Mouse (Mus musculus) limb, embryonic 15.5 days (tissue): Measurements from ENCODE around the gene Ifitm6. TPM values are rescaled to one million over a fixed set of nuclear protein-coding genes. Genes with fewer than 3 reads are reported as not detected.
A peak's percentile ranks its signal among the peaks of the same experiment; 100 is the strongest.
"Not testable (repeated sequence)": the region's sequence is repeated elsewhere in the genome, so short reads cannot be mapped to it uniquely, and the experiment has no call there.

Source experiments
- ATAC-seq: fragments of 200-750 bp; cut with Nextera tagmentation; 2 replicates; pipeline ENCODE4 v1.8.0; 2017; ENCODE audit warnings: low read depth, moderate TSS enrichment; ENCODE audit not compliant: insufficient number of reproducible peaks, low FRiP score, low TSS enrichment
- H3K27ac ChIP-seq: fragments of 300-500 bp; sonication (generic); 2 replicates; pipeline ENCODE4 v1.5.1; 2015; ENCODE audit warnings: moderate library complexity, mild to moderate bottlenecking, inconsistent platforms
- H3K27me3 ChIP-seq: fragments of 300-500 bp; sonication (generic); 2 replicates; pipeline ENCODE4 v1.6.1; 2015; ENCODE audit warnings: inconsistent platforms
- H3K36me3 ChIP-seq: fragments of 300-500 bp; sonication (generic); 2 replicates; pipeline ENCODE4 v1.6.1; 2015; ENCODE audit warnings: inconsistent platforms
- H3K4me1 ChIP-seq: fragments of 300-500 bp; sonication (generic); 2 replicates; pipeline ENCODE4 v1.6.1; 2015; ENCODE audit warnings: inconsistent platforms
- H3K4me2 ChIP-seq: fragments of 300-500 bp; sonication (generic); 2 replicates; pipeline ENCODE4 v1.6.1; 2015; ENCODE audit warnings: mild to moderate bottlenecking, inconsistent platforms
- H3K4me3 ChIP-seq: fragments of 300-500 bp; sonication (generic); 2 replicates; pipeline ENCODE4 v1.5.1; 2015; ENCODE audit warnings: mild to moderate bottlenecking, inconsistent platforms
- H3K9ac ChIP-seq: fragments of 300-500 bp; sonication (generic); 2 replicates; pipeline ENCODE4 v1.6.1; 2015; ENCODE audit warnings: inconsistent platforms
- H3K9me3 ChIP-seq: fragments of 300-500 bp; sonication (generic); 2 replicates; pipeline ENCODE4 v1.6.1; 2016; ENCODE audit warnings: inconsistent platforms
- WGBS: fragments of 180-500 bp; shearing (Covaris S2); methylation state at CpG from one replicate; pipeline ENCODE4 v1.1.7; 2015; 5-methylcytosine and 5-hydroxymethylcytosine counted together
- polyA plus RNA-seq: library from polyadenylated mRNA; unstranded; fragments of >200 nt; fragmentation: Nextera tagmentation; extraction: Ambion mirVana; gene quantifications from 2 replicates; pipeline ENCODE4 v1.2.1, GENCODE M21; 2015

The Ifitm6 gene
- polyA plus RNA-seq, 1 experiment from 2014 or later: 1.0 TPM

GRCm38 (mm10) chr7:140975465-140975864 is 42.3 kb downstream of the Ifitm6 start:
- ATAC-seq: no peak
- 24% methylated on average over 3 of the region's 3 CpGs for WGBS

GRCm38 (mm10) chr7:140974940-140975339 is 42.8 kb downstream of the Ifitm6 start:
- Histone ChIP-seq H3K4me1 (peaks cover 36% of the 10 kb centered on the region), H3K4me2 (no peak overlapping the region), H3K4me3 (no peak overlapping the region), H3K9ac (no peak overlapping the region), H3K27ac (peak overlapping the region; percentile 67; the same call in 1 of the 2 replicates), H3K27me3 (no peaks in the 10 kb centered on the region), H3K9me3 (no peaks in the 10 kb centered on the region), H3K36me3 (no peaks in the 10 kb centered on the region)
- WGBS: 27% methylated on average over 9 of the region's 9 CpGs
- ATAC-seq: no peak

More at GRCm38 (mm10) chr7:140975465-140975864, 42.3 kb downstream of the Ifitm6 start:
- H3K4me2 ChIP-seq: no peak overlapping the region
- H3K4me1 ChIP-seq: peaks cover 36% of the 10 kb centered on the region
- H3K4me3 ChIP-seq: no peak overlapping the region
- no peak overlapping the region for H3K9ac ChIP-seq
- H3K9me3 ChIP-seq: no peaks in the 10 kb centered on the region
- H3K36me3 ChIP-seq: no peaks in the 10 kb centered on the region
- H3K27ac ChIP-seq: no peak overlapping the region
- H3K27me3 ChIP-seq: no peaks in the 10 kb centered on the region

GRCm38 (mm10) chr7:140973396-140974165 is 44.1 kb downstream of the Ifitm6 start:
- 22% methylated on average over 14 of the region's 14 CpGs for WGBS
- H3K9ac ChIP-seq: no peak overlapping the region
- no peak for ATAC-seq
- no peaks in the 10 kb centered on the region for H3K27me3 ChIP-seq
- H3K4me3 ChIP-seq: no peak overlapping the region
- H3K4me2 ChIP-seq: no peak overlapping the region
- no peaks in the 10 kb centered on the region for H3K9me3 ChIP-seq
- peaks cover 40% of the 10 kb centered on the region for H3K4me1 ChIP-seq
- no peaks in the 10 kb centered on the region for H3K36me3 ChIP-seq
- peak overlapping the region; percentile 84 for H3K27ac ChIP-seq

- Histone ChIP-seq H3K9me3 (no peaks in the 10 kb centered on the region), H3K9ac (no peak overlapping the region), H3K36me3 (no peaks in the 10 kb centered on the region), H3K4me2 (no peak overlapping the region), H3K4me3 (no peak overlapping the region), H3K4me1 (peaks cover 52% of the 10 kb centered on the region), H3K27ac (peak overlapping the region; percentile 82), H3K27me3 (no peaks in the 10 kb centered on the region)
- 39% methylated on average over 8 of the region's 8 CpGs for WGBS
- ATAC-seq: peak; percentile 52; the same call in 1 of the 2 replicates
Measured at GRCm38 (mm10) chr7:140971479-140972171, 46.1 kb downstream of the Ifitm6 start.

- WGBS: 43% methylated on average over 7 of the region's 7 CpGs
- peaks cover 52% of the 10 kb centered on the region for H3K4me1 ChIP-seq
- no peaks in the 10 kb centered on the region for H3K27me3 ChIP-seq
- H3K4me3 ChIP-seq: no peak overlapping the region
- H3K9me3 ChIP-seq: no peaks in the 10 kb centered on the region
- H3K36me3 ChIP-seq: no peaks in the 10 kb centered on the region
- H3K27ac ChIP-seq: peak overlapping the region; percentile 82
- H3K9ac ChIP-seq: no peak overlapping the region
- H3K4me2 ChIP-seq: no peak overlapping the region
- ATAC-seq: no peak
Measured at GRCm38 (mm10) chr7:140970931-140971330, 46.8 kb downstream of the Ifitm6 start.

GRCm38 (mm10) chr7:140968710-140969109 is 49.0 kb downstream of the Ifitm6 start:
- Histone ChIP-seq H3K4me2 (0 out of 2 replicates have a peak overlapping the region, but pooled peaks have one; percentile 5), H3K4me1 (peaks cover 38% of the 10 kb centered on the region)
- WGBS: 38% methylated on average over 3 of the region's 3 CpGs
- H3K27ac ChIP-seq, H3K36me3 ChIP-seq, H3K9me3 ChIP-seq, H3K4me3 ChIP-seq, H3K27me3 ChIP-seq, ATAC-seq, H3K9ac ChIP-seq: not testable (repeated sequence)

- no peak for ATAC-seq
- Histone ChIP-seq H3K4me1 (peaks cover 31% of the 10 kb centered on the region), H3K9me3 (no peaks in the 10 kb centered on the region), H3K4me3 (0 out of 2 replicates have a peak overlapping the region, but pooled peaks have one; percentile 9), H3K27ac (peak overlapping the region; percentile 71), H3K4me2 (peak overlapping the region; percentile 22; the same call in 1 of the 2 replicates), H3K27me3 (no peaks in the 10 kb centered on the region), H3K36me3 (no peaks in the 10 kb centered on the region), H3K9ac (no peak overlapping the region)
- 10% methylated on average over 14 of the region's 14 CpGs for WGBS
Measured at GRCm38 (mm10) chr7:140967862-140968591, 49.7 kb downstream of the Ifitm6 start.

- no peak for ATAC-seq
- no peaks in the 10 kb centered on the region for H3K27me3 ChIP-seq
- H3K4me2 ChIP-seq: peak within 1 kb of the TSS; percentile 22; the same call in 1 of the 2 replicates
- 90% methylated on average over 4 of the region's 4 CpGs for WGBS
- H3K9me3 ChIP-seq: no peaks in the 10 kb centered on the region
- H3K4me1 ChIP-seq: peaks cover 29% of the 10 kb centered on the region
- H3K27ac ChIP-seq: peak within 1 kb of the TSS; percentile 71
- no peak within 1 kb of the TSS for H3K9ac ChIP-seq
- H3K4me3 ChIP-seq: 0 out of 2 replicates have a peak within 1 kb of the TSS, but pooled peaks have one; percentile 9
- no peaks in the 10 kb centered on the region for H3K36me3 ChIP-seq
Measured at GRCm38 (mm10) chr7:140966921-140967320, 50.8 kb downstream of the Ifitm6 start, which contains the start of gene Ifitm1. Gene Ifitm1 (plus strand): TSS chr7:140967221.

Other genes starting within 250 kb of the Ifitm6 start
- gene Syce1, start 230.1 kb downstream of the Ifitm6 start, polyA plus RNA-seq: 0.11 and 0.13 TPM in 2 replicates
- 0.67 and 1.00 TPM in 2 replicates for gene Zfp941, start 195.7 kb downstream of the Ifitm6 start, polyA plus RNA-seq
- 38.4 and 59.3 TPM in 2 replicates for gene Urah, start 182.9 kb downstream of the Ifitm6 start, polyA plus RNA-seq
- not detected in 2 replicates for gene Scgb1c1, start 172.4 kb downstream of the Ifitm6 start, polyA plus RNA-seq
- gene Odf3, start 170.1 kb downstream of the Ifitm6 start, polyA plus RNA-seq: not detected in 2 replicates
- not detected in 2 replicates for gene Gm45785, start 161.6 kb downstream of the Ifitm6 start, polyA plus RNA-seq
- 85.7 and 90.6 TPM in 2 replicates for gene Ric8a, start 161.0 kb downstream of the Ifitm6 start, polyA plus RNA-seq
- gene Bet1l, start 160.3 kb downstream of the Ifitm6 start, polyA plus RNA-seq: 70.7 and 71.6 TPM in 2 replicates
- 201 and 214 TPM in 2 replicates for gene Psmd13, start 136.0 kb downstream of the Ifitm6 start, polyA plus RNA-seq
- 22.7 and 25.6 TPM in 2 replicates for gene Sirt3, start 135.6 kb downstream of the Ifitm6 start, polyA plus RNA-seq
- gene Cox8b, start 117.5 kb downstream of the Ifitm6 start, polyA plus RNA-seq: 19.6 and 58.3 TPM in 2 replicates
- 0.28 and 0.45 TPM in 2 replicates for gene Nlrp6, start 97.0 kb downstream of the Ifitm6 start, polyA plus RNA-seq
- gene Pgghg, start 76.5 kb downstream of the Ifitm6 start, polyA plus RNA-seq: 23.1 and 24.9 TPM in 2 replicates
- 46.1 and 62.9 TPM in 2 replicates for gene Ifitm5, start 67.6 kb downstream of the Ifitm6 start, polyA plus RNA-seq
- 0.47 TPM in 1 of 2 replicates, not detected in the other for gene Gm45717, start 62.0 kb downstream of the Ifitm6 start, polyA plus RNA-seq
- gene Ifitm2, start 61.9 kb downstream of the Ifitm6 start, polyA plus RNA-seq: 1,488 and 1,547 TPM in 2 replicates
- gene Ifitm1, start 50.7 kb downstream of the Ifitm6 start, polyA plus RNA-seq: 71.7 and 74.6 TPM in 2 replicates
- gene Ifitm3, start 7.2 kb downstream of the Ifitm6 start, polyA plus RNA-seq: 217 and 218 TPM in 2 replicates
- gene Gm17387, start 11.2 kb upstream of the Ifitm6 start, polyA plus RNA-seq: not detected in 2 replicates
- 9.9 and 12.1 TPM in 2 replicates for gene B4galnt4, start 43.2 kb upstream of the Ifitm6 start, polyA plus RNA-seq
- gene Pkp3, start 60.3 kb upstream of the Ifitm6 start, polyA plus RNA-seq: 150 and 151 TPM in 2 replicates
- gene Sigirr, start 82.6 kb upstream of the Ifitm6 start, polyA plus RNA-seq: 3.3 and 3.8 TPM in 2 replicates
- 23.4 and 24.1 TPM in 2 replicates for gene Ano9, start 99.9 kb upstream of the Ifitm6 start, polyA plus RNA-seq
- gene Ptdss2, start 104.5 kb upstream of the Ifitm6 start, polyA plus RNA-seq: 69.4 and 70.0 TPM in 2 replicates
- 279 and 294 TPM in 2 replicates for gene Rnh1, start 154.9 kb upstream of the Ifitm6 start, polyA plus RNA-seq
- gene Hras, start 176.1 kb upstream of the Ifitm6 start, polyA plus RNA-seq: 164 and 165 TPM in 2 replicates
- 8.0 and 9.0 TPM in 2 replicates for gene Lrrc56, start 176.2 kb upstream of the Ifitm6 start, polyA plus RNA-seq
- gene Lmntd2, start 196.2 kb upstream of the Ifitm6 start, polyA plus RNA-seq: 1.7 and 2.2 TPM in 2 replicates
- 56.1 and 58.6 TPM in 2 replicates for gene Rassf7, start 197.9 kb upstream of the Ifitm6 start, polyA plus RNA-seq
- 64.3 and 68.9 TPM in 2 replicates for gene Phrf1, start 210.9 kb upstream of the Ifitm6 start, polyA plus RNA-seq
- 3.1 and 3.4 TPM in 2 replicates for gene Irf7, start 248.6 kb upstream of the Ifitm6 start, polyA plus RNA-seq